Mouse (Mus musculus): Measurements from ENCODE around the gene Gm38394.

DNA sequence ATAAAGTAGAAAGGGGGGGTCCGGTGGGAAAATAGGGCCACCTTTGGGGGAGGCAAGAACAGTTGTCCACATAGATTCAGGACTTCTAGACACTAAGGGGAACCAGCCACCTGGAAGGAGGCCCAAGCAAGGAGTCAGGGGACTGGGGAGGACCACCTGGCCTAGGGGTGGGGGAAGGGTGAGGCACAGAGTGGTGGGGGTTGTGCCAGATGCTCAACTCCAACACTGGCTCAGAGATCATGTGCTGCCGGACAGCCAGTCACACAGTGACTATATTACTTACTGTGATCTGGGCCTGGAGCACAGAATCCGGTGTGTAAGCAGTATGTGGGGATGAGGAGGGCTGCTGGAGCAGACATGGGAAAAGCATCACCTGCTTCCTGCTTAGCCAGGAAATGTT is 48.2 kb upstream of the Gm38394 start:
- TF ChIP-seq POLR2AphosphoS2 (IDR thresholded peaks at IDR 0.05; ENCODE audit: insufficient read length, low read depth), result no peak
- no peak for TF ChIP-seq E2F4 (IDR thresholded peaks at IDR 0.05; ENCODE audit: insufficient read depth)

Data from myocyte (in vitro differentiated cells).